Mouse (Mus musculus) ovary, postnatal 14 days (tissue): ENCODE data around the gene Anxa9.
"Not testable (repeated sequence)": the region's sequence is repeated elsewhere in the genome, so short reads cannot be mapped to it uniquely, and the experiment has no call there.

Source experiments
- DNase-seq: peaks from one replicate; pipeline ENCODE4 v3.0.0; 2022; ENCODE audit warnings: low spot score

The Anxa9 gene

DNA sequence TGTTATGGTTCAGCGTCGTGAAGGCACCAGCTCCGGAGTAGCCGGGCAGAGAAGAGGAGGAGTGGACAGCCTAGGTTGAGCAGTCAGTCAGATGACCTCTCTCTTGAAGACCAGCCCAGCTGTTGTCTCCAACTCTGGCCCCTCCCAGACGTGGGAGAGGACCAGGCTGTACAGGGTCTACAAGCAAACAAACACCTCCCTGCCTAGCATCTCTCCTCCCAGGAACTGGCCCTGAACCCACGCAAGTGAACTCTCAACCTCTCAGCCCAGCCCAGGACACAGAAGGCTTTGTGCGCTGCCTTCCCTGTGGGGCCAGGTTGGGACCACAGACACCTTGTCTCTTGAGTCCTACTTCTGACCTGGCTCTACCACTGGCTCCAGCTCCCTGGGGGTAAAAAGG is at the start of gene Anxa9:
Gene Anxa9, minus strand, starts transcription at position 77 of the 400 bp plus-strand sequence.
- no peak for DNase-seq

DNA sequence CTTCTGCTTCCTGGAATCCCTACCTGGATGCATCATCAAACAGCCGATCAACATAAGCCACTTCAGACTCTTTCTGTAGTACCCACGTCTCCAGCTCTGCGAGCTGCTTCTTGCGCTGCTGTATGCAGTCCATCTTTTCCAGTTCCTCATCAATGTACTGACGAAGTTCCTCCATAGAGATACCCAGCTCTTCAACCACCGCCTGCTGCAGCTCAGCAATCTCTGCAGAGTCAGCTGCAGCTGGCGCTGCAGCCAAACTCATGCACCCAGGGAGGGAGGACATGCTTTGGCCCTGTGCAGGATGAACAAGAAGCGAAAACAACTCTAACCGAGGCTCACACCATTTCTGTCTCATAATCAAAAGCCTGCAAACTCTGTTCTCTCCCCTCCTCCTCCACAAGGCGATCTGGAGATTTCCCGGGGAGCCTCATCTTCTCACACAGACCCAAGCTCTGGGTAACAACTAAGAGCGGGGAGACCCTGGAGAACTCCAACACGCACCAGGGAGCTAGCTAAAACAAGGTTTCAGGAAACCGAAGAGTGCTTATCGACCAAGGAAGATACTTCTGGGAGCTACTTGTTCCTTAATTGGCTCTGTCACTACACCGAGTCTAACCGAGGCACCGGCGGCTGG is 49.1 kb upstream of the Anxa9 start:
- DNase-seq = not testable (repeated sequence)

DNA sequence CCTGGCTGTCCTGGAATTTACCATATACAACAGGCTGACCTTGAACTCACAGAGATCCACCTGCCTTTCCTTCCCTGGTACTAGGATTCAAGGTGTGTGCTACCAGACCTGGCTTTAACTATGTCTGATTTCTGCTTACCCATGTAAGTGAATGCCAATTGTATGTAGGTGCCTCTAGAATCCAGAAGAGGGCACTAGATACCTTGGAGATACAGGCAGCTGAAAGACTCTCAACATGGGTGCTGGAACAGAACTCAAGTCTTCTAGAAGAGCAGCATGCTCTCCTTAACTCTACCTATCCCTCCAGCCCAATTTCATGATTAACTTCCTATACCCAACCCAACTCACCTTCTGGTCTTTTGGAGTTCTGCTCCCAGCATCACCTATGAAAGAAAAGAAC is 42.5 kb upstream of the Anxa9 start:
- peak; percentile 13 for DNase-seq

DNA sequence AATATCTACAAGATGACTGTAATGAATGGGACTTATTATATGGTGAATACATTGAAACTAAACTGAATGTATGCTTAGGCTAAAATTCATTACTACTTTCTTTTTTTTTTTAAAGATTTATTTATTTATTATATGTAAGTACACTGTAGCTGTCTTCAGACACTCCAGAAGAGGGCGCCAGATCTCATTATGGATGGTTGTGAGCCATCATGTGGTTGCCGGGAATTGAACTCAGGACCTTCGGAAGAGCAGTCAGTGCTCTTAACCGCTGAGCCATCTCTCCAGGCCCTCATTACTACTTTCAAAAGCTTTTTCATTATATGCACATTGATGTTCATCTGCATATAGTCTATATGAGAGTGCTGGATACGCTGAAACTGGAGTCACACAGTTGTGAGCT is 41.4 kb upstream of the Anxa9 start:
- DNase-seq = not testable (repeated sequence)

DNA sequence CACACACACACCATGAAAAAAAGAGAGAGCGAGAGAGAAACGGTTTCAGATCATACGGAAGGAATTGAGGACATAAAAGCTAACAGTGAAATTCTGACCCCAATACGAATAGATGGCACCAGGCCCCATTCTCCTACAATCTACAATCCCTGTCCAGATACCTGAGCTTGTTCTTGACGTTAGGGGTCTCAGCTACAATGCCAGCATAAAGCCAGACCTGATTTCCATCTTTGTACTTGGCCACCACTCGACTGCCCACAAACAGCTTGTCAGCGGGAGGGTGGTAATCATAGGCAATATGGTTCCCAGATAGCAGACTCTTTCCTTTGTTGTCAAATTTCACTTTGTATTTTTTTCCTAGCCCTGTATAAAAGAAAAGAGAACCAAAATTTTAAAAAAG is 39.5 kb upstream of the Anxa9 start:
- DNase-seq = no peak

DNA sequence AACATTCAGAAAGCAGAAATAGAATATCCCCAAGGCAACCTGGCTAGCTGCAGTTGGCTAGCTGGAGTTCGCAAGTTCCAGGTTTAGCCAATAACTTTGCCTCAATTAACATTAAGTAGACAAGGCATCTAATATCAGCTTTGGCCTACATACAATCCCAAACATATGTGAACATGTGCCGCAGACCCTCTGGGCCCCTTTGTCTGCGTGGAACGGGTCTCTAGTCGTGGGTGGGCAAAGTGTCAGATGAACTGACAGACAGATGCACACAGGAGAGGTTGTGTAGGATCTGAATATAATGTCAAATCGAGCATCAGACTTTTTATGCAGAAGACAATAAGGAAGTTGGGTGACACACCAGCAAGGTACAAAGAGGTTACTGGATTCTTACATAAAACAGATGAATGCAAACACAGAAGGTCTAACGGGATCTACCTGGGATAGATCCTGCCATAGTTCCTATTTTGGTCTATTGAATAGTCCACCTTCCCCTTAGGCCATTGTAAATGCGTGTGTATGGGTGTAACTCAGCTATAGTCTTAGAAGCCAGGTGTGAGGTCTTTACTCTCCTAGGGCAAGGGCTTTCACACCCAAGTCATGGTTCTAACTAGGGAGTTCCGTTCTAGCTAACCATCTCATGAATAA is 36.5 kb upstream of the Anxa9 start:
- DNase-seq = not testable (repeated sequence)

DNA sequence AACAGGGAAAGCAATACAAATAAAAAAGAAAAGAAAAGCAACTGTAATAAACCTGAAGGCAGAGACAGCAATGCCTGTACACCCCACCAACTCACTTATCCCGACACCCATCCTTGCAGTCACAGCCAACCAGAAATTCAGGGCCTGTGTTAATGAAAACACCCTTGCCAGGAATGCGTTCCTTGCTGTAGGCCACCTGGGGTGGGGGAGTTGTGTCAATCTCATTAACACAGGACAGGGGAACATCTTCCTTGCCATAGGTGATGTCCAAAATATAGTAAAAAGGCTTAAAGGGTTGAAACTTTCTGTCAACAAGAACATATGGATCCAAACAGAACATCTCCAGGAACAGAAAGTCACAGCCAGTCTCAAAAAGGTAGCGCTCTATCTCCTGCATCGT is 31.3 kb upstream of the Anxa9 start:
- DNase-seq = no peak

DNA sequence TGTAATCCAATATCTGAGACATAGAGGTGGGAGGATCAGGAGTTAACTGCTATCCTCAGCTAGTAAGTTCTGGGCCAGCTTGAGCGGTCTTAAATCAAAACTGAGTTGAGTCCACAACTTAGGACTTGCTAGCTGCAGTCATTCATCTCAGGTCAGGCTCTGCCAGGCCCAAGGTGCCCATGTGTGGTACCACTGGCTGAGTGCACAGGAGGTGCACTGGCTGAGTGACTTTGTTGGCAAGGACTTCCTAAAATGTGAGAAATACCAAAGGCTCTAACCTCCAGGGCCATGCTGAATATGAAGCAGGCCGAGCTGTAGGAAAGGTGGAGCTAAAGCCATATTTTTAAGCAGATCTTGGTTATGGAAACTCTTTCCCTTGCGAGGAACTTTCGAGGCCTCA is 30.4 kb upstream of the Anxa9 start:
- no peak for DNase-seq

DNA sequence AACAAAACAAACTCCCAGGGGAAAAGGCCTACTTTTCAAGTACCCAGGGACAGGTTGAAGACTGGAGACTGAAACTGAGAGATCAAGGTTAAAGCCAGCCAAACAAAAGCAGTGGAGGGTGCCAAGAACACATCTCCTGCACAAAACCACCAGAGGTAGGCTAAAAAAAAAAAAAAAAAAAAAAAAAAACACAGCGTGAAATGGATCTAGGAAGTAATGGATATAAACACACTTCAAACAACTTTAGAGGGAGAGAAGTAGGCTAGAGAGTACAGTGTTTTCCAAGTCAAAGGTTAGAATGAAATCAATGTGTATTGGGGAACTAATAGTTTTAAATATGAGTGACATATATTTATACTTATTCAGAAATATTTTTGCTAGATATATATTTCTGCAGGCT is 24.6 kb upstream of the Anxa9 start:
- no peak for DNase-seq

DNA sequence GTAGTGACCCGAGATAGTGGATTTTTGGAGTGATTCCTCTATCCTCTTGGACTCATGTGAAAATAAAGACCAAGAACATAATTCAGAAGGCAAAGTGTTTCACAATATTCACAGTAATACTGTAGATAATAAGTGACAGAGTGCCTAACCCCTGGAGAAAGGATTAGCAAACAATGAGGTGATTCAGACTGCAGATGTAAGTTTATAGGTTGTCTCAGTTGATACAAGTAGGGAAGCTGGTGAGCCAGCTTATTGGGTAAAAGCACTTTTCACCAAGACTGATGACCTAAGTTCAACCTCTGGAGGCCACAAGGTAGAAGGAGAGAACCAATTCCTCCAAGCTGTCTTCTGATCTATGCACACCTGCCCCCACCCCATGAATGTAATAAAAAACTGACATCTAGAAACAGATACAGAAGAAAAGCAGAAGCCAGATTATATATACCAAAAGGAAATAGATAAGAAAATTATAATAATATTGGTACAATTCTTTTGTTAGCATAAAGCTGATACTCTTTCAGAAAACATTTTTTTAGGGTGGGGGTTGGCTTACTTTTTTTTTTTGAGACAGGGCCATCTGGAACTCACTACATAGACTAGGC is 21.9 kb upstream of the Anxa9 start:
- no peak for DNase-seq

DNA sequence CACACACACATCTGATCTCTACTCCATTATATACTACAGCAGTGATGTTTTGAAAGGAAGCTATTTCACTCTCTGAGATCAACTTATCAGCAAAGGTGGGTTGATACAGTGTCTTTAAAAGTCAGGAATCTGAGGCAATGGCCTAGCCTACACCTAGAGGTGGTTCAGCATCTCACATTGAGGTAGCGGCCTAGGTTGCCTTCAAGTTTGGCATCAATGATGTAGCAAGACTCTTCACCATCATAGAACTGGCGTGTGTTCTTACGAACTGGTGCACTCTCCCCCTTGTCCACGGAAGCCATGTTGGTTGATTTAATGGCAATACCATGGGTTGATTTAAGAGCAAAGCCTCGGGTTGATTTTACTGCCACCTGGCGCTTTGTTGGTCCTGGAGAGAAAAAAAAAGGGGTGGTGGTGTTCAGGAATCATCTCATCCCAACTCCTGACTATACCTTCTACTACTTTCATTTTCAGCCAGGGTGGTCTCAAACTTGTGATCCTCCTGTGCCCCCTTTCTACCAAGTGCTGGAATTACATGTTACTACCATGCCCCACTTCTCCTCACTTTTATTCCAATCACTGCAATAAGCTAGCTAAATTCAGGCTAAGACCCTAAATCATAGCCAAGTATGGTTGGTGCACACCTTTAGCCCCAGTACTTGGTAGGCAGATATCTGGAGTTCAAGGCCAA is 17.6 kb upstream of the Anxa9 start:
- DNase-seq = no peak

DNA sequence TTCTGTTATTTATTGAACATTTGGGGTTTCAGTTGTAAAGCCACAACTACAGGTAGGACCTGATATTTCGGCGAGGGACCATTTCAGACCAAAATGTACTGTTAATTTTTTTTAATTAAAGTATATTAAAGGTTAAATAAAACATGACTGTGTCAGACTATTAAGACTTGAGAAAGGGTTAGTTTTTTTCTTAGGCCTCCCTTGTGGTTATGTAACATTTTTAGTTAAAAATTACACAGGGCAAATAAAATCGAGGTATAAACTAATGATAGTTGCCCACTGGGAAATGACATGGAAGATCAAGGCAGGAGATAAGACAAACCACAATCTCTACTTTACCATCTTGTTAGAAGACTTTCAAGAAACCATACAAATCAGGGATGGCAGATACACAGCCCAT is 16.5 kb upstream of the Anxa9 start:
- DNase-seq = no peak

DNA sequence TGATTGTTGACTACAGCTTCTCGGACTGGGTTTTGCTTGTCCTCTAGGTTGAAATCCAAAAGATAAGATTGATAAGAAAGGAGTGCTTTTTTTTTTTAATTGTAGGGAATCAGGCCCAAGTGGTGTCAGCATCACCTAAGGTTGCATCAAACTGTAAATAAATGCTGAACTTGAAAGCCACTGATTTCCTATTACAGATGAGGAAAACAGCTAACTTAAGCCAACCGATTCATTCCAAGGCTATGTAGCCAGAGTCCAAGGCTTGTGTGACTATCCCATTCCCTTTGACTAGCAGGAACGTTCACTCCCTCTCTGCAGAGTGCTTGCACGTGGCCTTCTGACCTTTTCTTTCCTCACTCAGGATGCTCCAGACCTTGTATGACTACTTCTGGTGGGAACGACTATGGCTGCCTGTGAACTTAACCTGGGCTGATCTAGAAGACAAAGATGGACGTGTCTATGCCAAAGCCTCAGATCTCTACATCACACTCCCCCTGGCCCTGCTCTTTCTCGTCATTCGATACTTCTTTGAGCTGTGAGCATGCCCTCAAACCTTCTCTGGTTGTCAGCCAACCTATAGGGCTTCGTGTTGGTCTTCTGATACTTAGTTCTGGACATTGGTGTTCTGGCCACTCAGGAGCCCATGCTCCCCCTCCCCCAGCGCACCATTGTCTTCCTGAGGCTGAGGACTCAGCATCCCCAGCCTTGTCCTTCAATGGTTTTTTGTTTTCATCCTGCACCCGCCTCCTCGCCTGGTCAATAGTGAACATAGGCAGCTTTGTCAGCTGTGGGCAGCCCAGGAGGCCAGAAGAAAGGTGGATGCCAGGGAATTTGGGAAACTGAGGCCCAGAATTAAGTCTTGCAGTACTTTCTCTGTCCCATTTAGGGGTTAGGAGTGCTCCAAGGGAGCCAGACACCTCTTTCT is 13.0 kb upstream of the Anxa9 start:
- no peak for DNase-seq

DNA sequence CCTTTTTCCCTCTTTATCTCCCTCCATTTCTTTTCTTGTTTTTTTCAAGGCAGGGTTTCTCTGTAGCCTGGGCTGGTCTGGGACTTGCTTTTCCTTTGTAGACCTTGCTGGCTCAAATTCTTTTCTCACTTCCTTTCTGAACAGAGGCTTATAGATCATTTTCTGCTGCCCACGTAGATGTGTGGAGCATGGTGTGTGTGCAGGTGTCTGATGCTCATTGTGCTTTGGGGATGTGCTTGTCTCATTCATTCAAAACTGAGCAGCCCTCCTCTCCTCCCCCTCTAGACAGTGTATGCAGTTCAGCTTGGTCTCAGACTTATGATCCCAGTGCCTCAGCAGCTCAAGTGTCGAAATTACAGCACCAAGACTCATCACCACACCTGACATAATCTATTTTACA is 12.1 kb upstream of the Anxa9 start:
- no peak for DNase-seq

DNA sequence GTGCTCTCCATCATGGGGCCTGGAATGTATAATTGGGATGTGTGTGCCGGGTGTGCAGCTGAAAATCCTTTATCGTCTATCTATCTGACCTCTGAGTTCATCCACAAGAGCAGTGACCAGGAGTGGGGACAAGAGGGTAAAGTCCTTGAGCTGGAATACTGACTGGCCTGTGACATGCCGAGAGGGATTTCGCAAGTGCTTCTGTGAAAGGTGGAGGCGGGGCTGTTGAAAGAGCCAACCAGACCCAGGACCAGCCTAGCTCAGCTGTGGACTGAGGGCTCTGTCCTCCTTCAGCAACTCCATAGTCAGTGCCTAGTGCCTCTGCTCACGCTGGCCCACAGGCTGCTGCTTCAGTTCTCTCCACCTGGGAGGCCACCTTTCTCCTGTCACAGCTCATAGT is 11.6 kb upstream of the Anxa9 start:
- no peak for DNase-seq

DNA sequence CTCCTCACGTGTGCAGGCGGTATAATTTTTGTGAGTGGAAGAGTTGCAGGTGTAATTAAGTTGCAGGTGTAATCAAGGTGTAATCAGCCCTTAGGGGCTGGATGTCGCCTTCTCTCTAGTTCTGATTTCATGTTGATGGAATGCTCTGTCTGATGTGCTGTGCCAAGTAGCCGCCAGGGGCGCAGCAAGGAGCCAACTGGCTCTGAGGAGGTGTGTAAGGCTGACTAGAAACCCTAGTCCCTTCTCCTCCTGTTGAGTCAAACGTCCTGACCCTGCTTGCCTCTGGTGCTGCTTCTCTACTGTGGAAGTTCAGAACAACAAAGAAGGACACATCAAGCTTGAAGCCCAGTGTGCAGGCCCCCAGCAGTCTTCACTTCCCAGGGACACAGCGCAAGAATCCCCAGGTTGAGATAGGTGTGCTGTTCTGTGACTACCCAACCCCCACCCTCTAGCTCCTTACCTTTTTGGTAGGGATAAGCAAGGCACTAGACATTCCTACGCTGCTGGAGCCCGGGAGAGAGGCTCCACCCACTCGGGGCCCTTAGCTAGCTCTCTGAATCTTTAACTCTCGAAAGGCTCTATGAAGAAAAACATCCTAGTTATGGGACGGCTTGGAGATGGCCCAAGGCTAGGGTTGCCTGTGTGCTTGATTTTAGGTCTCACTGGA is 10.6 kb upstream of the Anxa9 start:
- no peak for DNase-seq

DNA sequence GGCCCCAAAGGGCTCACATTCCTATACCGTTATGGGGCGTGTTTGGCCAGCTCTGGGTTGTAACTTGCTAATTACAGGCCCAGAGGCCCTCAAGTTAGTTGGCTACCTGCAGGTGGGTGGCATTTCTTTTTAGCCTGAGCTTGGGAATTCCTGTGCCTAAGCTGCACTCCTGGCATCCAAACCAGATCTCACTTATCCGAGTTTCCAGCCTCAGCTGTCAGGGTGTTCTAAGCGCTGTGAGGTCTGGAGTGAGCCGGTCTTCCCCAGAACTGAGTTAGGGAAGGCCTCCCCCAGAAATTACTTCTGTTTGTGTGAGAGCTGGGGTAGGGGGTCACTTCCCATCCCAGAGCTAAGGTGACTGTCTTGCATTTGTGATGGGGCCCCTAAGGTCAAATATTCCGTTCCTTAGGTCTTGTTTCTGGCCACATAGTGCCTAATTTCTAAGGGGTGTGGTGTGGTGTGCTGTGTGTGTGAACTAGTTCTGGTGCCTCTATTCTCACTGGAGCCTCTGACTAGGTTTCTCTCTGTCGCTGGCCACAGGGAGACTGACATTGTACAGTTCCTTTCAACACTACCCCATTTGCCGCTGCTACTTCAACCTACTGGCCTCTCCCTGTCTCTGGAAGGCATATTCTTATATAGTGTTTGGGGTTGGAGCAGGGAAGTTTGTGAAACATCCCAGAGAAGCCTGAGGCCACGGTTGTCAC is 9.0 kb upstream of the Anxa9 start:
- DNase-seq = no peak

DNA sequence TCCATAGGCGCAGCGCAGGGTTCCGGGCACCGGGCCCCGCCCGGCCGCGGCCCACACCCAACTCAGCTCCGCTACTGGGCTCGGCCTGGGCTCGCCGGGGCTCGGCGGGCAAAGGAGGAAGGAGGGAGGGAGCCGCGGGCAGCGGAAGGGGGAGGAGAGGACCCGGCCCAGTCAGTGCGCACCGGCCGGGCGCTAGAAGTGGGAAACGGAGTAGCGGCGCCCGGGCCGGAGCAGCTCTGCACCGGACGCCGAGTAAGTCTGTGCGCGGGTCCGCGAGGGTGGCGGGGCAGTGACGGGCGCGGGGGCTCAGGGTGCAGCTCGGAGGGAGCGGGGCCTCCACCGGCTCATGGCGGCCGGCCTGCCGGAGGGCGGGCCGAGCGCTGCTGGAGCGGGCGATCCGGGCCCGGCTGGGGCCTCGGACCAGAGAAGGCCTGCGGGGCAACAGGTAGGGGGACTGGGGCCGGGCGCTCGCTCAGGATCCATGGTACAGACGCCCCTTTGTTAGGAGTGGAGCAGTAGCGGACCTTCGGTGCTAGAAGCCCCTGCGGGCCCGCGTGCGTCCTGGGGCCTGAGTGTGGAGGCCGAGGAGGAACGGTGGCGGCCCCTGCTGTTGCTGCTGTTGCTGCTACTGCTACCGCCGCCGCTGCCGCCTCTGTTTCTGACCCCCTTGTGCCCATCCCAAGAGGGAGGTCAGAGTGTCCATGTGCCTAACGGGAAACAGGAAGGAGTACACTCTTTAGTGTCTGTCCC is 8.3 kb upstream of the Anxa9 start:
- peak; percentile 89 for DNase-seq

DNA sequence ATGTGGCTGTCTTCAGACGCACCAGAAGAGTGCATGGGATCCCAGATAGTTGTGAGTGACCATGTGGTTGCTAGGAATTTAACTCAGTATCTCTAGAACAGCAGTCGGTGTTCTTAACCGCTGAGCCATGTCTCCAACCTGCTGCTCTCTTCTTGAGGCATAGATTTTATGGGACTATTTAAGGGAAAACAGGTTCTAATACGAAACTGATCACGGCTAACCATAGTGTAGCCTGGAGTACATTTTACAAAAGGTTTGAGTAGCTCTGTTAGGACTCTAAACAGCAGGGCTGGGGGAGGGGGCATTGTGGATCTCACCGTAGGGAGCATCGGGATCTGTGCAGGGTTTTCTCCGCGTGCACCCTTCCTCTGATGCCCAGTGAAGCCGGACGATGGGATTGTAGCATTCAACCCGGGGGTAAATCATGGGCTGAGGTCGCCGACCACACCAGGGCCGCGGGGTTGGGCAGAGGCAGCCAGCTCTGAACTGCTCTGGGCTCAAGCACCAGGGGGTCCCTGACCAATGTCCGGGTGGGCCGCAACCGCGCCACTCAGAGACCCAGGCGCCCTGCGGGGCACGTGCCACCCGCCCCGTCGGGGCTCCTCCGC is 7.6 kb upstream of the Anxa9 start, which contains the start of gene Cers2:
Gene Cers2, plus strand, starts transcription at position 306 of the 608 bp plus-strand sequence.
- DNase-seq = no peak

DNA sequence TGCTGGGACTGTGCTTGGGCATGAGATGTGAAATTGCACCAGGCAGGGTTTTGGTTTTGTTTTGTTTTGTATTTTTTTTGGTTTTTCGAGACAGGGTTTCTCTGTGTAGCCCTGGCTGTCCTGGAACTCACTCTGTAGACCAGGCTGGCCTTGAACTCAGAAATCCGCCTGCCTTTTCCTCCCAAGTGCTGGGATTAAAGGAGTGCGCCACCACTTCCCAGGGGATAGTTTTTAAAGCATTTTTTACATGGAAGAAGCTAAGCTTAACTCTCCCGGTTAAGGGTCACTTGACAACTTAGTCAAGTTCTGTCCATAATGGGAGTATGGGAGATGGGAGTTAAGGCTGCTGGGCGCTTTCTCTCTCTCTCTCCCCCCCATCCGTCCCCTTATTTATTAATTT is 7.1 kb upstream of the Anxa9 start:
- no peak for DNase-seq
